Mouse (Mus musculus): ENCODE data around the gene Gnpat. TPM values are rescaled to one million over a fixed set of nuclear protein-coding genes. Genes with fewer than 3 reads are reported as not detected.

Gnpat gene
- total and polyA plus RNA-seq, 3 experiments: 74.3 to 637 (median 117) TPM

GRCm38 (mm10) chr8:124828561-124829240 lies 34.1 kb upstream of the Gnpat start:
- Histone ChIP-seq H3K79me2 (ENCODE audit: control insufficient read depth, insufficient read depth, low read length, poor library complexity) (no peaks in the 10 kb centered on the region), H3K27ac (ENCODE audit: control insufficient read depth, low read depth, low read length) (no peak overlapping the region), H3K9ac (ENCODE audit: control insufficient read depth, low read depth, low read length, poor library complexity, severe bottlenecking) (no peak overlapping the region), H3K27me3 (ENCODE audit: control insufficient read depth in 1 of 2, insufficient read depth in 2 of 2, low read length in 2 of 2) (no peaks in the 10 kb centered on the region), H3K36me3 (ENCODE audit: control insufficient read depth in 1 of 2, insufficient read depth in 2 of 2, low read length in 2 of 2) (no peaks in the 10 kb centered on the region), H3K4me3 (ENCODE audit: control insufficient read depth in 1 of 2, insufficient read depth in 1 of 2, low read depth in 2 of 2, low read length in 2 of 2) (no peak overlapping the region), H3K9me3 (replicated peaks; ENCODE audit: insufficient read depth, low read length) (no peaks in the 10 kb centered on the region), H3K4me1 (ENCODE audit: control insufficient read depth in 1 of 2, insufficient read depth in 2 of 2, low read length in 2 of 2) (peaks cover 0 to 3% of the 10 kb centered on the region in 2 experiments; a peak in 1 of 4 replicates)
- no peak for DNase-seq (ENCODE audit: low read depth, low spot score)
- TF ChIP-seq HCFC1 (IDR thresholded peaks at IDR 0.05; ENCODE audit: low read depth, low read length) (no peak), ETS1 (IDR thresholded peaks at IDR 0.05; ENCODE audit: low read depth, low read length) (no peak), MXI1 (IDR thresholded peaks at IDR 0.05; ENCODE audit: low read depth, low read length) (no peak), MYC (IDR thresholded peaks at IDR 0.05; ENCODE audit: low read depth, low read length) (no peak), SIN3A (IDR thresholded peaks at IDR 0.05; ENCODE audit: low read length) (no peak), RCOR1 (IDR thresholded peaks at IDR 0.05; ENCODE audit: low read depth, low read length) (no peak), MYB (IDR thresholded peaks at IDR 0.05; ENCODE audit: low read depth, low read length) (no peak), CHD1 (IDR thresholded peaks at IDR 0.05; ENCODE audit: low read depth, low read length) (no peak), ZMIZ1 (IDR thresholded peaks at IDR 0.05; ENCODE audit: low read depth, low read length) (no peak), USF2 (IDR thresholded peaks at IDR 0.05; ENCODE audit: borderline replicate concordance in 1 of 2, insufficient read depth in 1 of 2, low read depth in 1 of 2, low read length in 2 of 2) (no peak), NRF1 (IDR thresholded peaks at IDR 0.05; ENCODE audit: insufficient read depth, low read depth, low read length, poor library complexity, severe bottlenecking) (no peak), USF1 (IDR thresholded peaks at IDR 0.05; ENCODE audit: low read depth, low read length) (no peak)

GRCm38 (mm10) chr8:124830050-124830449 lies 32.8 kb upstream of the Gnpat start:
- no peak for DNase-seq (ENCODE audit: low read depth, low spot score)
- Histone ChIP-seq H3K27me3 (ENCODE audit: control insufficient read depth in 1 of 2, insufficient read depth in 2 of 2, low read length in 2 of 2) (no peaks in the 10 kb centered on the region), H3K27ac (ENCODE audit: control insufficient read depth, low read depth, low read length) (no peak overlapping the region), H3K9me3 (replicated peaks; ENCODE audit: insufficient read depth, low read length) (no peaks in the 10 kb centered on the region), H3K4me3 (ENCODE audit: control insufficient read depth in 1 of 2, insufficient read depth in 1 of 2, low read depth in 2 of 2, low read length in 2 of 2) (no peak overlapping the region), H3K4me1 (ENCODE audit: control insufficient read depth in 1 of 2, insufficient read depth in 2 of 2, low read length in 2 of 2) (peaks cover 0 to 3% of the 10 kb centered on the region in 2 experiments; a peak in 1 of 4 replicates), H3K36me3 (ENCODE audit: control insufficient read depth in 1 of 2, insufficient read depth in 2 of 2, low read length in 2 of 2) (no peaks in the 10 kb centered on the region), H3K9ac (ENCODE audit: control insufficient read depth, low read depth, low read length, poor library complexity, severe bottlenecking) (no peak overlapping the region), H3K79me2 (ENCODE audit: control insufficient read depth, insufficient read depth, low read length, poor library complexity) (no peaks in the 10 kb centered on the region)
- TF ChIP-seq JUND (IDR thresholded peaks at IDR 0.05; ENCODE audit: low read depth, low read length): no peak
- TF ChIP-seq BHLHE40 (IDR thresholded peaks at IDR 0.05; ENCODE audit: borderline replicate concordance, low read depth, low read length): no peak
- TF ChIP-seq ETS1 (IDR thresholded peaks at IDR 0.05; ENCODE audit: low read depth, low read length): no peak
- TF ChIP-seq NELFE (IDR thresholded peaks at IDR 0.05; ENCODE audit: low read depth, low read length): no peak
- no peak for TF ChIP-seq ELF1 (IDR thresholded peaks at IDR 0.05; ENCODE audit: low read depth, low read length)
- no peak for TF ChIP-seq POLR2AphosphoS2 (IDR thresholded peaks at IDR 0.05; ENCODE audit: low read length)
- TF ChIP-seq GATA1 (IDR thresholded peaks at IDR 0.05; ENCODE audit: low read depth, low read length): no peak
- TF ChIP-seq EP300 (IDR thresholded peaks at IDR 0.05; ENCODE audit: low read depth in 1 of 2, low read length in 2 of 2): no peak
- no peak for TF ChIP-seq USF1 (IDR thresholded peaks at IDR 0.05; ENCODE audit: low read depth, low read length)
- TF ChIP-seq ZNF384 (IDR thresholded peaks at IDR 0.05; ENCODE audit: low read depth, low read length): no peak
- TF ChIP-seq CHD2 (IDR thresholded peaks at IDR 0.05; ENCODE audit: low read length): no peak
- TF ChIP-seq MYC (IDR thresholded peaks at IDR 0.05; ENCODE audit: low read depth, low read length): no peak
- no peak for TF ChIP-seq MXI1 (IDR thresholded peaks at IDR 0.05; ENCODE audit: low read depth, low read length)
- TF ChIP-seq CTCF (IDR thresholded peaks at IDR 0.05 in 2 of 3, conservative IDR thresholded peaks at IDR 0.05 in 1 of 3; ENCODE audit: control insufficient read depth in 1 of 3, insufficient read depth in 1 of 3, low read depth in 2 of 3, low read length in 3 of 3, poor library complexity in 1 of 3, severe bottlenecking in 1 of 3): no peak

Measured in MEL (cell line).